Mouse (Mus musculus): ENCODE measurements at regions not wholly inside any gene's neighbourhood (a gene's known extent, or its start where the extent isn't known, plus 50 kb on each side); places are given as distances from the start of the nearest gene placed in this dataset.

GRCm38 (mm10) chr6:109370286-109370685, 541.8 kb downstream of the Edem1 start:
- no peak for DNase-seq (ENCODE audit: low spot score in 2 of 2)

- no peak for DNase-seq (ENCODE audit: low spot score in 2 of 2)
Observed at GRCm38 (mm10) chr6:109371931-109372330, 543.5 kb downstream of the Edem1 start.

- DNase-seq (ENCODE audit: low spot score in 2 of 2), result no peak
Observed at GRCm38 (mm10) chr6:109387212-109387611, 558.8 kb downstream of the Edem1 start.

GRCm38 (mm10) chr6:109389781-109390180, 561.3 kb downstream of the Edem1 start:
- DNase-seq (ENCODE audit: low spot score in 2 of 2), result no peak

GRCm38 (mm10) chr6:109398690-109399089, 570.2 kb downstream of the Edem1 start:
- DNase-seq (ENCODE audit: low spot score in 2 of 2), result peak in 1 of 2 experiments; percentile 1

GRCm38 (mm10) chr6:109419505-109420239, 591.2 kb downstream of the Edem1 start:
- DNase-seq (ENCODE audit: low spot score in 2 of 2), result no peak

- no peak for DNase-seq (ENCODE audit: low spot score in 2 of 2)
Observed at GRCm38 (mm10) chr6:109433596-109433995, 605.2 kb downstream of the Edem1 start.
